Mouse (Mus musculus): ENCODE results near the gene Stra6l. TPM values are rescaled to one million over a fixed set of nuclear protein-coding genes. Genes with fewer than 3 reads are reported as not detected.

Gene Stra6l
- polyA plus RNA-seq, 1 experiment from 2014 or later = 0.43 TPM

Other genes with a start within 250 kb of the Stra6l start
- gene Aldh1b1, start 49.6 kb upstream of the Stra6l start, polyA plus RNA-seq (2016; fragmentation: Nextera tagmentation; extraction: Ambion mirVana) = 7.4 and 7.6 TPM in 2 replicates
- gene Igfbpl1, start 21.7 kb upstream of the Stra6l start, polyA plus RNA-seq (2016; fragmentation: Nextera tagmentation; extraction: Ambion mirVana) = 47.2 and 48.7 TPM in 2 replicates
- gene Ccdc180, start 41.6 kb downstream of the Stra6l start, polyA plus RNA-seq (2016; fragmentation: Nextera tagmentation; extraction: Ambion mirVana) = 0.31 and 1.2 TPM in 2 replicates
- 17.6 and 20.4 TPM in 2 replicates for gene Tdrd7, start 116.7 kb downstream of the Stra6l start, polyA plus RNA-seq (2016; fragmentation: Nextera tagmentation; extraction: Ambion mirVana)
- 4.8 and 5.1 TPM in 2 replicates for gene Tmod1, start 190.3 kb downstream of the Stra6l start, polyA plus RNA-seq (2016; fragmentation: Nextera tagmentation; extraction: Ambion mirVana)

Measured in hindbrain, embryonic 12.5 days (tissue).